Mouse (Mus musculus) adrenal gland, postnatal 0 days (tissue): ENCODE measurements around the gene Metap1d. TPM values are rescaled to one million over a fixed set of nuclear protein-coding genes. Genes with fewer than 3 reads are reported as not detected.

Source experiments
- polyA plus RNA-seq: library from polyadenylated mRNA; unstranded; fragments of >200 nt; fragmentation: Nextera tagmentation; extraction: Ambion mirVana; gene quantifications from 2 replicates; pipeline ENCODE4 v1.2.1, GENCODE M21; 2015

Gene Metap1d
- 24.3 and 35.8 TPM in 2 replicates for polyA plus RNA-seq

DNA sequence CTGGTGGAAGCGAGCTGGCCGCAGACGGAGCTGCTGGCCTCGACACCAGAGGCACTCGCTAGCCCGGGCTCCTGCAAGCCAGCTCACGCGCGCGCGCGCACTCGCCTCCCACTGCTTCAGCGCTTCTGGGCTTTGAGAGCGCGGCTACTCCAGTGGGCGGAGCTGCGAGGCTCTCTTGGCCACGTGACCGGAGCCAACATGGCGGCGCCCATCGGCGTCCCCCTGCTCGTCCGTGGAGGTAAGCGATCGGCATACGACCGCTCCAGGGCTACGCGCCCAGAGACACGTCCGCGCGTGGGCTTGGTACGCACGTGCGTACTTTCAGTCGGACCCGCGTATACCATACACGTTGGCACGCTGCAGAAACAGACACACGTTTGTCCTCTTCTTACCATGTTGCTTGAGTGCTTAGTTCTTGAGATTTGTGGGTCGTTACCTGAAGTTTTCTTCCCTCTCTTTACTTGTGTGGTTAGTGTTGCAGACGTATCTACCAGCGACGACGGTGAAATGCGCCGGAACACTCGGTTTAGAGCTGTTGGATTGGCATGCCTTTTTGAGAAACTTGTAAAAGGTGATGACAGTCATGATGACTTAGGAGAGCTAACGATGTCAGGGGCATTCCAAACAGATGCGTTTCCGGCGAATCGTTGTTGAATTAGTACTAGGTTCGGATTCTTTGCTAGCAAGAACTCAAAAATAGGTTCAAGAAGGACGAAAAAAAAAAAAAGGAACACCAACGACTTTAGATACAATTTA lies at the start of gene Metap1d:
Gene Metap1d, plus strand, starts transcription at position 116 of the 756 bp plus-strand sequence.

DNA sequence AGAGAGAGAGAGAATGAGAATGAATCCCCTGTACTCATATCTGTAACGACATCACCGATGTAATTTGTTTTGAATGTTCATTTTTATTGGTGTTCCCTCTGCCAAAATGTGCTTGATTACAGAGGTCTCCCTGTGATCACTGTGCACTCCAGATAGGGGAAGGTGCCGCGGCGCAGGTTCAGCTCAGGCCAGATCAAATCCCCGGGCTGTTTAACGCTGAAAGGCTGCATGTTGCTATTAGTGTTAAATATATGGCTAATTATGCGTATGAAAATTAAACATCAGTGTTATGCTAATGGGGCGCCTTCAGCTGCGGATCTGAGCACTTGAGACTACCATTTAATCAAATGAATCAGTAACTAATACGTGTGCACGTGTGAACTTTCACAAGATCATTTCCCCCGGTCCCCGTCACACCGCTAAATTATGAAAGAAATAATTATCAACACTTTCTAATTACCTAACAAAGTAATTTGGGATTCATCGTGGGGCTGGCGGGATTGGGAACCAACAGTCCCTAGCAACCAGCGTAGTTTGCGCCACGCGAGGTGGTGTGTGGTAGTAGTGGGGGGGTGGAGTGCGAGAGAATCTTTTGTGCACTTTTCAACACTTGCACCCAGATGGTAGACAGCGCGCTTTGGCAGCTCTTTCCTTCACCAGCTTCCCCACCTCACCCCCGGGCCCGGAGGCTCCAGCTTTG lies 75.1 kb downstream of the Metap1d start, which contains the start of gene Dlx1:
Gene Dlx1, plus strand, starts transcription at position 100 of the 700 bp plus-strand sequence.

GRCm38 (mm10) chr2:71546640-71547071 lies 93.6 kb downstream of the Metap1d start, which contains the start of gene Dlx2:
Dlx2 (minus strand) TSS chr2:71546754.

Other genes starting within 250 kb of the Metap1d start
- gene Dync1i2, start 241.6 kb upstream of the Metap1d start, polyA plus RNA-seq, result 64.3 and 66.6 TPM in 2 replicates
- 47.7 and 52.7 TPM in 2 replicates for gene Slc25a12, start 85.5 kb upstream of the Metap1d start, polyA plus RNA-seq
- 105 and 118 TPM in 2 replicates for gene Hat1, start 64.3 kb upstream of the Metap1d start, polyA plus RNA-seq
- gene Dlx1, start 74.8 kb downstream of the Metap1d start, polyA plus RNA-seq, result 0.70 and 0.74 TPM in 2 replicates
- gene Dlx2, start 93.5 kb downstream of the Metap1d start, polyA plus RNA-seq, result 0.93 and 1.3 TPM in 2 replicates